Mouse (Mus musculus): ENCODE measurements around the gene Rora. TPM values are rescaled to one million over a fixed set of nuclear protein-coding genes. Genes with fewer than 3 reads are reported as not detected.

Rora gene
- total RNA-seq, 1 experiment from 2014 or later = 3.4 TPM

DNA sequence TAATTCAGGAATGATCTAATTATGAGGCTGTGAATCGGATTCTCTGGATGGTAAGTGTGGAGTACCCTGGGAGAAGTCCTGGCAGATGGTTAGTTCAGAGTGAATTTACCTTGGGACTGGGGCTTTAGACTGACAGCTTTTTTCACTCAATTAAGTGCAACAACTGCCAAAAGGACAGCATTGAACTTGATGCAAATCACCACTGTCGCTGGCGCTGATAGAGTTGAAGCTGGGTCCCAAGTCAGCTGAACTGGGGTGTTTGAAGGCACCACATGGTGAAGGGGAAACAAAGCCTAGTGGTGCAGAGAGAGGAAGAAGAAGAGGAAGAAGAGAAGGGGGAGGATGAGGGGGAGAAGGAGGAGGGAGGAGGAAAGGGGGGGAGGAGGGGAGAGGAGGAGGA, 30.4 kb downstream of the Rora start:
- ATAC-seq (replicated peaks; ENCODE audit: insufficient number of reproducible peaks, low FRiP score, low TSS enrichment, poor library complexity, severe bottlenecking) = no peak

DNA sequence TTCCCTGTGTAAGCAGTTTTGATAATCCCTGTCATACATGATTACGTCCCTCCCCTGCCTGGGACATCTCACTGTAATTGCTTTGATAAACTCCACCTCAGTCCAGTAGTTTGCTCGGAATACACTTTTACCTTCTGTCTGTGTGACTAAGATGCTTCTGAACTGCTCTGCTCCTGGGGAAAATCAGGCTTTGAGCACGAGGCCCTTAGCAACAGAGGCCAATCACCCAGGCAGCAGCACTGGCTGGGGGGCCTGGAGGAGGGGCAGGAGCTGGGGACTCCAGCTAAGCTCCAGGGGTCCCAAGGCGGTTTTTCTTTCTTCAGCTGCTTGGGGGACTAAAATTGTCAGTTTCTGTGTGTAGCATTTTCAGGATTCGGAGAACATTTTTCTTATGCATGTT, 32.0 kb downstream of the Rora start:
- ATAC-seq (replicated peaks; ENCODE audit: insufficient number of reproducible peaks, low FRiP score, low TSS enrichment, poor library complexity, severe bottlenecking) = no peak

DNA sequence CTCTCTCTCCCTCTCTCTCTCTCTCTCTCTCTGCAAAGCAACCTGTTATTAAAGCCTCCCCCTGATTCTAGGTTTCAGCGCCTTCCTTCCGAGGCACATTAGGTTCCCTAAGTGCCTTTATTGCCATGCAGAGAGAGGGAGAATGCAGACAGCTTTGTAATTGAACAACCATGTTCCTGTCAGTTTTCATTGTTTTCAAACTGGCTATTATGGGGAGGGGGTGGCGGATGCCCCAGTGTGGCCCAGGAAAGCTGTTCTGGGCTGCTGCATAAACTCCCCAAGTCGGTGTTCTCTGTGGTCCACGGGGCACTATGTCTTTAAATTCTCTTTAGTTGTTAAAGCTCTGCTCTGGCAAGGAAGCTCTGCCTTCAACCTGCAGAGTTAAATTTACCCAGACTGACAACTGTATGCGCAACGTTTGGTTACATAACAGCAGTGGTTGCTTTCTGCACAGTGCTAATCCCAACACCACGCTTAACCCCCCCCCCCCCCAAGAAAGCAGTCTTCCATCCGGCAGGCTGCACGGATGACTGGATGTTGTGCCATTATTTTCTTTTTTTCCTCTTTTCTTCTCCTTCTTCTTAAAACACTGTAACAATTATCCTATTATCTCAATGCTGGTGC, 33.8 kb downstream of the Rora start:
- ATAC-seq (replicated peaks; ENCODE audit: insufficient number of reproducible peaks, low FRiP score, low TSS enrichment, poor library complexity, severe bottlenecking) = no peak

GRCm38 (mm10) chr9:68688151-68688550, 34.6 kb downstream of the Rora start:
- no peak for ATAC-seq (replicated peaks; ENCODE audit: insufficient number of reproducible peaks, low FRiP score, low TSS enrichment, poor library complexity, severe bottlenecking)

DNA sequence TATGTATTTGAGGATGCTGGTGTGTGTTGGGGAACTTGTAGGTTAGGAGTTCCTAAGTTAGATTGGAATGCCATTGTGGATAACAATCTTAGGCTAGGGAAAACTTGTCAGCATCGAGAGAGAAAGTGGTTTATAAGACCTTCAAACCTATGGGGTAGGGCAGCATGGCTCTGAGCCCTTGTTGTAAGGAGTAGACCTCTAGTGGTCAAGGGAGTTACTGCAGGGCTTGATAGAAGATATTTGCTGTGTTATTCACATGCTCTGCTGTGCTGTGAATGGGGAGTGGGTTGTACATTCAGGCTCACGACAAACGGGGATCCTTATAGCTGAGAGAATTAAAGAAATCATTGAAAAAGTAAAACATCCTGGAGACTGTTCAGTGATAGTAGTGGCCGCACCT, 35.8 kb downstream of the Rora start:
- ATAC-seq (replicated peaks; ENCODE audit: insufficient number of reproducible peaks, low FRiP score, low TSS enrichment, poor library complexity, severe bottlenecking) = no peak

DNA sequence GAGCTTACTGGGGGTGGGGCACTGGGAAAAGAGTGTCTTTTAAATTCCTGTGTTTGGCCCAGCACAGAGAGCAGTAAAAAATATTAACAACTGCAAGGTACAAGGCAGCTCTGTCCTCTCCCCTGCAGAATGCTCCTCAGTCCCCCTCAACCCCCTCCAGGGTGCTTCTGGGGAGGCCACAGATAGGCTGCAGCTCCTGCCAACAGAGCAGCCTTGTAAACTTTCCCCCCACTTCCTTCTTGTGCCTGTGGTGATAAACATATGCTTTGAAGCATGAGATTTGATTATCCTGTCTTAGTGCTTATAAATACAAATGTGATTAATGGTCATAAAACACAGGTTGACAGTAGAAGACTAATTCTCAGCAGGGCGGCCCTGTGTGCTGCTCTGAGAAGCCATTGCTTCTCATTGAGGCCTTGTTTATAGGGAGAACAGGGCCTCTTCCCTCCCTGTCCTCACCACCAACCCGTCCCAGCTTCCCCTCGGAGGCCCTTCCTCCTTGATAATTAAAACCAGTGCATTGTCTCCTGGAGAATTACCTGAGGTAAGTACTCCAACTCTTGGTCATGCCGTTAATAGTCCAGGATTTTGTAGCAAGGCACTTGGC, 41.4 kb downstream of the Rora start:
- no peak for ATAC-seq (replicated peaks; ENCODE audit: insufficient number of reproducible peaks, low FRiP score, low TSS enrichment, poor library complexity, severe bottlenecking)

DNA sequence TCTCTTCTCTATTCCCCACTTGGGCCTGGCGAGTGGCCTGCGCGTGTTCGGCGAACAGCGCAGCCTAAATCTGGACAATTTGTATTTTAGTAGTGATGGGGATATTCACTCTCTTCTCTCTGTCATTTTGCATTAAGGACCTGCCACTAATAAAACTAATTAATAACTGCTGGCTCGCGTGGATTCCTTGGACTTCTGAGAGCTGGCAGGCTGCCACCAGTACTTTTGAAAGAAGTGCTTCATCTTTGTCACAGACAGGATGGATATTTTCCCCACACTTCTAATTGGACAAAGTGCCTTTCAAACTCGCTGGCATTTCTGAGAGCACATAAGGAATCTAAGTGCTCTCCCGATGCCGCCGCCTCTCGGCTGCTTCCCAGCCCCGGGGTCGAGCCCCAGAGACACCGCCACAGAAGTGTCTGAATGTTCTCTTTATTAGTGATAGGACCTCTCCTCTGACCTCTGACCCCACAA, 41.9 kb downstream of the Rora start:
- ATAC-seq (replicated peaks; ENCODE audit: insufficient number of reproducible peaks, low FRiP score, low TSS enrichment, poor library complexity, severe bottlenecking) = no peak

DNA sequence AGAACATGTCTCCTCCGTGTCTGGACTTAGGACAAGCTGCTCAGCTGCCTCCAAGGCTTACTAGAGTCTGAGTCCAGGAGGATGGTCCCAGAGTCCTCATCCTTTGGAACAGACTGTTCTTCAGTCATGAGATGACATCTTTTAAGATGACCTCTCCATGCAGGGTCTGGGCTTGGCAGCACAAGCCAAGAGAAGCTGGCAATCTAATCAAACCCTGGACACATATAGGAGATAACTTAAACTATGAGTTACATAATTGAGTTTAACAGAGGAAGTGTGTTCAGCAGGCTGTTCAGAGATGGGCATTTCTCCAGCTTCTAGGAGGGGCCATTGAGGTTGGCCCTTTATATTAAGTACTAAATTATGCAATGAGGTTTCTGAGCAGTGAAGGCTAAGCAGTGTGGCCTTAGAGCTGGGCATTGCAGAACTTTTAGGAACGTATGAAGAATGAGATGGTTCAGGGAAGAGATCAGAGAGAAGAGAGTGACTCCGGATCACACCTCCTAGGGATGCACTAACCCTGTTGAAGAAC, 42.9 kb downstream of the Rora start:
- no peak for ATAC-seq (replicated peaks; ENCODE audit: insufficient number of reproducible peaks, low FRiP score, low TSS enrichment, poor library complexity, severe bottlenecking)

- no peak for ATAC-seq (replicated peaks; ENCODE audit: insufficient number of reproducible peaks, low FRiP score, low TSS enrichment, poor library complexity, severe bottlenecking)
Measured at GRCm38 (mm10) chr9:68699341-68699740, 45.8 kb downstream of the Rora start.

- no peak for ATAC-seq (replicated peaks; ENCODE audit: insufficient number of reproducible peaks, low FRiP score, low TSS enrichment, poor library complexity, severe bottlenecking)
Measured at GRCm38 (mm10) chr9:68699856-68700255, 46.3 kb downstream of the Rora start.

DNA sequence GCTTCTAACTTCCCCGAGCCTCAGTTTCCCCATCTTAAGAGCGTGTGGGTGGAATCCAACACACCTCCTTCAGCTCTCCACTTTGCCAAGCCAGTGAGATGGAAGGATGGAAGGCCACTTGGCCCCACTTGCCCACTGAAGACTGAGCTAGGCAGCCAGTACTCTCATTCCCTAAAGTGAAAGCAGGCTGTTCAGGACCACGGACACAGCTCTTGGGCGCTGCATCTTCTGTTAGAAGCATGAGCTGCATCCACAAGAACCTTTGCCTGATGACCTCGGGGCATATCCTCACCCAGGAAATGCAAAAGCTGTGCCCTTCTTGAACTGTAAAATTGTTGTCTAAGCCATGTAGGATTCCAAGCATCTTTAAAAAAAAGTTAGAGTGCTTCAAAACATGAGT, 54.0 kb downstream of the Rora start:
- no peak for ATAC-seq (replicated peaks; ENCODE audit: insufficient number of reproducible peaks, low FRiP score, low TSS enrichment, poor library complexity, severe bottlenecking)

DNA sequence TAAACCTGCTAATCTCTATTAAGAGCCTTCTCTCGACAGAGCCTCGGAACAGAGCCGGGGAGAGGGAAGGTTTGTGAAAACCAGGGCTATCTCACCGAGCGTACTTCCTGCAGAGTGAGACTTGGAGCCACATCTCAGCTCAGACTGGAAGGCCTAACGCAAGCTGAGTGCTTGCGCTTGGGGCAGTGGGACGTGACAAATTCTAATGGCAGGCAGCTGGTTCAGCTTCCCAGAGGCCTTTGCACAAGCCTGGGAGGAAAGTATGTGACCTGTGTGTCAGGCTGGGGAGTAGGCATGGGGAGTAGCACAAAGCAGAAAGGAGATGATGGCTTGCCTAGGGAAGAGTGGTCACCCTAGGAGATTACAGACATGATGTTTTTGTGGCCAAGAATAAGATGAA, 55.6 kb downstream of the Rora start:
- ATAC-seq (replicated peaks; ENCODE audit: insufficient number of reproducible peaks, low FRiP score, low TSS enrichment, poor library complexity, severe bottlenecking) = no peak

- ATAC-seq (replicated peaks; ENCODE audit: insufficient number of reproducible peaks, low FRiP score, low TSS enrichment, poor library complexity, severe bottlenecking) = no peak
Measured at GRCm38 (mm10) chr9:68710893-68711654, 57.5 kb downstream of the Rora start.

DNA sequence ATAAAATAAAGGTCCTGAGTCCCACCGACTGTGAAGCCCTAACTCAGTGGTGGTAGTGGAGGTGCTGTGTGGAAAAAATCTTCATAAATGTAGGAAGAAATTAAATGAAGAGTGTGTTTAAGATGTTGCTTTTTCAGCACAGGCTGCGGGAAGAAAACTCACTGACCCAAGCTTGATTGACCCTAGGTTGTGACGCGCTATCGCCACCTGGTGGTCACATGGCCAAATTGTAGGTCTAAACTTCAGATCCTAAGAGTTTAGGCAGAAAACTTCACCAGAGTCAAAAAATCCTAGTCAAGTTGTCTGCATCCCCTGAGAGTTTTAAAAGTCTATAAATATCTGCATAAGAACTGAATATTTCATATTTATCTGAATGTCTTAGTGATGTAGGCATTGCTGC, 63.4 kb downstream of the Rora start:
- no peak for ATAC-seq (replicated peaks; ENCODE audit: insufficient number of reproducible peaks, low FRiP score, low TSS enrichment, poor library complexity, severe bottlenecking)

GRCm38 (mm10) chr9:68718427-68718826, 64.8 kb downstream of the Rora start:
- ATAC-seq (replicated peaks; ENCODE audit: insufficient number of reproducible peaks, low FRiP score, low TSS enrichment, poor library complexity, severe bottlenecking) = no peak

GRCm38 (mm10) chr9:68719286-68719685, 65.7 kb downstream of the Rora start:
- no peak for ATAC-seq (replicated peaks; ENCODE audit: insufficient number of reproducible peaks, low FRiP score, low TSS enrichment, poor library complexity, severe bottlenecking)

- no peak for ATAC-seq (replicated peaks; ENCODE audit: insufficient number of reproducible peaks, low FRiP score, low TSS enrichment, poor library complexity, severe bottlenecking)
Measured at GRCm38 (mm10) chr9:68724636-68725285, 71.2 kb downstream of the Rora start.

DNA sequence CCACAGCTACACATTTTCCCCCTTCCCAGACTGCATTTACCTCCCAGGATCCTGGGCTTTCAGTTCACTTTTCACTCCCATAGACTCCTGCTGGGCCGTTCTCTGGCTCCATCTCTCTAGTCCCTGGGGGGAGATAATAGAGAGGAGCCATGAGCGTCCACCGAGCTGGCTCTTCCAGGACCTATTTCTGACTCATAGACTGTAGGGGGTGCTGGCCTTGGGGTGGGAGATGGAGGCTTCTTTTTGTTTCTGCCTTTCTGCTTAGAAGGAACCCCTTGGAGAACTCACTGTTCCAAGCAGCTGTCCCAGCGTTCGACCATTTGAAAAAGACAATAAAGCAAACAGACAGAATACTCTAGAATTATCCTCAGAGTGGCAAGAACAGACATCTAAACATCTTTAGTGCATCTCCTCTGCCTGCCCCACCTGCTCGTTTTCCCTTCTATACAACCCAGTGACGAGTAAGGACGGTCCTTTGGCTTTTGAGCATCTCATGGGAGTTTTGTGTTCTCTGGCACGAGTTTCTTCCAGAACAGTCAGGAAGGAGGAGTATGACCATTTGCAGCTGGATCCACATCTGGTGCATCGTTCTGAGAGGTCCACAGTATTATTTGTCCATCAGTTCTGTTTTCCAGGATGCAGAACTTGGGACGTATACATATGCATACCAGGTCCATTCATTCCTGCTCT, 73.7 kb downstream of the Rora start:
- no peak for ATAC-seq (replicated peaks; ENCODE audit: insufficient number of reproducible peaks, low FRiP score, low TSS enrichment, poor library complexity, severe bottlenecking)

GRCm38 (mm10) chr9:68731438-68731837, 77.9 kb downstream of the Rora start:
- ATAC-seq (replicated peaks; ENCODE audit: insufficient number of reproducible peaks, low FRiP score, low TSS enrichment, poor library complexity, severe bottlenecking) = no peak

Data from monocyte, adult 5-6 weeks (primary cell).